Mouse (Mus musculus): ENCODE data around the gene Srd5a2. TPM values are rescaled to one million over a fixed set of nuclear protein-coding genes. Genes with fewer than 3 reads are reported as not detected.
"Not testable (repeated sequence)": the region's sequence is repeated elsewhere in the genome, so short reads cannot be mapped to it uniquely, and the experiment has no call there.

The Srd5a2 gene
- not detected for total RNA-seq (2021)
- long read RNA-seq, experiment 1, result 0 reads
- long read RNA-seq, experiment 2, partial matches to known transcripts, result 0 of 1 reads
- long read RNA-seq, experiment 2, other reads (novel, unspliced or antisense), result 0 of 1 reads

- DNase-seq (ENCODE audit: low spot score in 2 of 2), result no peak
Observed at GRCm38 (mm10) chr17:74047210-74048082, at the start of gene Srd5a2. Gene Srd5a2, minus strand, starts transcription at chr17:74047916.

DNA sequence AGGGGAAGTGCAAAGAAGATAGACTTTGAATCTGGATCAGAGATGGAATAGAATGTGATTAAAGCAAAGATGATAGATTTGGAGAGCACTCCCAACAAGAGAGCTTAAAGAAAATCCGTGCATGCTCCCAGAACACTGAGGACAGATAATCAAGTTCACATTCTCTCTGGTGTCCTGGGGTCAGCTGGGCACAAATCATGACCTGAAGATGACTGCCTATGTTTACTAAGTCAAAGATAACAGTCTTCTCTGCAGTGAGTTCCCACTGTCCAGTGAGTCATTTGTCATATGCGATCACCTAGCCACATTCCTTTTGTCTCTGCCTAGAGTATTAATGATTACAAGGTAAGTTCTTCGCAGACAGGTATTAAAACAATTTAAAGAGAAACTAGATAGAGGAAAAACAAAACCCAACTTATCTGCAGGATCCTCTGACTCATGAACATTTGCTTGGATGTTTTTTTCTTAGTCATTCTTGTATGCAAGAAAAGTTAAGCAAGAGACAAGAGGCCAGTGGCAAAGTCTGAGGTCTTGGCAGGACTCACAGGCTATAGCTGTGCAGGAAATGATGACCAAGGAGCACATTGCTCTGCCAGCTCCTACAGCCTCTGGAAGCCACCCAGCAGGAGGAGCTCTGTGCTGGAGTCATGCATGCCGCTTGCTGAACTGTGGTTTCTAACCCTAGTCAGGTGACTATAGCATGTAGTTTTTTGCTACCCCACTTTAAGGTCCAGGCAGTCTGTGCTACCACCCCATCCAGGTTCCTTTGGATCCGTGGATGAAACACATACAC is 41.4 kb upstream of the Srd5a2 start:
- DNase-seq (ENCODE audit: low spot score in 2 of 2), result no peak

GRCm38 (mm10) chr17:74088016-74088415 is 40.3 kb upstream of the Srd5a2 start:
- no peak for DNase-seq (ENCODE audit: low spot score in 2 of 2)

DNA sequence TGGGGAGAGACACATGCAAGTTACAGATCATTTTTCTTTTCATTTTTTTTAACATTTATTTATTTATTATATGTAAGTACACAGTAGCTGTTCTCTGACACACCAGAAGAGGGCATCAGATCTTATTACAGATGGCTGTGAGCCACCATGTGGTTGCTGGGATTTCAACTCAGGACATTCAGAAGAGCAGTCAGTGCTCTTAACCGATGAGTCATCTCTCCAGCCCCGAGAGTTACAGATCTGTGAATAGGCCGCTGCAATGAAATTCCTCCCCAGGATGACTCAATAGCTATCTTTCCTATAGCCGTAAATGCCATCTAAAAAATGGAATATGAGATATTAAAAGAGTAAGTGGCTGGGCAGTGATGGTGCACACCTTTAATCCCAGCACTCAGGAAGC is 35.7 kb upstream of the Srd5a2 start:
- DNase-seq (ENCODE audit: low spot score in 2 of 2), result no peak

DNA sequence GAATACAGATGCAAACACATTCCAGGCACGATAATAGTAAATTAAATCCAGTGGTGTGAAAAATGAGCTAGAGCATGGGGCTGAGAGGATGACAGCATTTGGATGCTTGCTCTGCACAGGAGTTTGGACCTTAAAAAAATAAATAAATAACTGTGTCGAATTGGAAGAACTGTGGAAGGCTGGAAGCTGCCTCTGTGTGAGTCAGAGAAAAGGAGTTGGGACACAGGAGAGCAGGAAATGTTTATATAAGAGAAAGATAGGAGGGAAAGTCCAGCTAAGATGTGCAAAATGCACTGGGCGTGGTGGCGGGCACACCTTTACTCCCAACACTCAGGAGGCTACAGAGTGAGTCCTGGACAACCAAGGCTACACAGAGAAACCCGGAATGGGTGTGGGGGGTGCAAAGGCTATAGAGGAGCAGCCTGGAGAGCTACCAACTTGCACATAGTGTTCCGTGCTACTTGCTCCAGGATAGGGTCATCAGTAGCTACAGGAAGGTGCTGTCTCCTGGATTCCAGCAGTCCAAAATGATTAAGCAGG is 32.4 kb upstream of the Srd5a2 start:
- DNase-seq (ENCODE audit: low spot score in 2 of 2), result no peak

GRCm38 (mm10) chr17:74078776-74079495 is 31.2 kb upstream of the Srd5a2 start:
- no peak for DNase-seq (ENCODE audit: low spot score in 2 of 2)

DNA sequence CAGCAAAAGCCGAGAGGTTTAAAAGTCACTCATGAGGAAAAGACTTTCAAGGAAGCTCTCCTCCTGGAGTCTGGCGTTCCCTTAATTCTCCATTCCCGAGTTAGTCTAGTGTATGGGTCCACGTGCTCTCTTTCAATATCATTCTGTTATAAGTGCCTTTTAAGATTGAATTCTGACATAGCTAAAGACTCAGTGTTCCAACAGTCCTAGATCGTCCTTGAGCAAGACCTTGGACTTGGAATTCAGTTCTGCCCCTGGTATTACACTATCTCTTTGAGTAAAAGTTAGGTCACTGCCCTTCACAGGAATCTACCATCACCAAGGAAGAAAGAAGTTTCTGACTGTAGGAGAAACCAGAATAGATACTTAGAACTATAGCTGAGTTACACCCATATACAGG is 25.4 kb upstream of the Srd5a2 start:
- not testable (repeated sequence) for DNase-seq (ENCODE audit: low spot score in 2 of 2)

GRCm38 (mm10) chr17:74062763-74063162 is 15.0 kb upstream of the Srd5a2 start:
- DNase-seq (ENCODE audit: low spot score in 2 of 2), result not testable (repeated sequence)

DNA sequence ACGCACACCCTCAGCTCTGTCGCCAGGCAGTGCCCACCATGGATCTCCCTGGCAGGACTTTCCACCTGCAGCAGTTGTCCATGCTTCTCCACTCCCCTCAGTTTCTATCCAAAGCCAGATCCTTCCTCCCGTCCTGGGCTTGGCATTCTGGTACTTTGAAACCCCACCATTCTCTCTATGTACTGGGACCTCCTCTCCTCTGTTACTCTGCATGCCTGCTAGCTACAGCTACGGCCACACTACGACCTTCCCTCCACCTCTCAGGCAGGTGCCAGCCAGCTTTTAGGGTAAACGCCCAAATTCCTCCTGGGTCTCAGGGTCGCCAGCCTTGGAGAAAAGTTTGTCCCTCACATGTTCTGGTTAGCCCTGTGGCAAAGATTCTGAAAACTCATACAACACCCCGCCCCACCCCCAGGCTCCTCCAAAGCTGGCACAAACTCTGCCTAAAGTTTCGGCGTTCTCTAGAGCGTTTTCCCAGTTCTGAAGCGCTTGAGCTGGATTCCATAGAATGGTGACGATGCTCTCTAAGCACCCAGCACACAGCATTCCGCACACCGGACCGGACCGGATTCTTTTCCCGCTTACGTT is 607 bp upstream of the Srd5a2 start:
- no peak for DNase-seq (ENCODE audit: low spot score in 2 of 2)

DNA sequence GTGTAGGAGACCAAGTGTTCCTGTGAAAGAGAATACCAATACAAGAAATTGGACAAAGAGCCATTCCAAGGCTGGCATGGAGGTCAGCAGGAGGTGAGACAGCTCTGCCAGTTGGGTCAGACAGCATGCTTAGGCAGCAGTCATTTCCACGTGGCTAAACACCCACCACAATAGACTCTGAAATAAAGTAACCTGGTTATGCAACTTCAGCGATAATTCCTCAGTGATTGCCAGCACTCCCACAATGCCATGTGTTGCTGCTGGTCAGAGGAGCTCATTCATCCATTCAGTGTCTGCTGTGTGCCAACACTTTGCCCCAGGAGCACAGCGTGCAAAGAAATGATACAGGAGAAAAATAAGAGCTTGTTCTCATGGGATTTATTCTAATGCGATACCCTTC is 4.0 kb downstream of the Srd5a2 start:
- DNase-seq (ENCODE audit: low spot score in 2 of 2), result no peak

GRCm38 (mm10) chr17:74020526-74021203 is 27.1 kb downstream of the Srd5a2 start:
- DNase-seq (ENCODE audit: low spot score in 2 of 2), result peak; percentile 57 to 78

DNA sequence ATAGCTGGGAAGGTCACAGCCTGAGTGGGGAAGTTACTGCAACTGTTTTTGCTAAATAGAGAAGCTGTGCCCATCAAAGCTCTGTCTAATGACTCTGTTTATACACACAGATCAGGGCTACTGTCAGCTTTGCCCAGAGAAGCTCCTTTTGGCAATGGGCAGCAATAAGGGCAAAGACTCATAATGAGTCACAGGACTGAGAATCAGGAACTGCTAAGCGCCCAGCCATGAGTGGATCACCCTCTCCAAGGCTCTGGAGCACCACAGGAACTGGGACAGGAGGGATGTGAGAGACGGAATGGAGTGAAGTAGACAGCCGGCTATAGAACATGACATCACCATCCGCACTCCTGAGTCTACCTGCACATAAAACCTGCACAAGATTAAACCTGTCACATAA is 29.4 kb downstream of the Srd5a2 start:
- no peak for DNase-seq (ENCODE audit: low spot score in 2 of 2)

- no peak for DNase-seq (ENCODE audit: low spot score in 2 of 2)
Observed at GRCm38 (mm10) chr17:74017649-74018048, 30.1 kb downstream of the Srd5a2 start.

DNA sequence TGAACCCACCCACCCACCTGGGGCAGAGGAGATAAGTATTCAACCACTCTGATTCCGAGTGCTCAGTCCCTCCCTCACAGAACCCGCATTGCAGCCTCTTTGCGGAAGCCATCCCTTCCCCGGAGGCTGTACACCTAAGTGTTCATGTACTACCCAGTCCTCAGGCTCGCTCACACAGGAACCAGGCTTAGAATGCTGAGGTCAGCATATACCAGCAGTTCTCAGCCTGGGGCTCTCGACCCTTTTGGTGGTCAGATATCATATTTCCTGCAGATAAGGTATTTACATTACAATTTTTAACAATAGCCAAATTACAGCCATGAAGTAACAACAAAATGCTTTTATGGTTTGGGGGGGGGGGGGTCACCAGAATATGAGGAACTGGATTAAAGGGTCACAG is 32.6 kb downstream of the Srd5a2 start:
- DNase-seq (ENCODE audit: low spot score in 2 of 2), result no peak

- no peak for DNase-seq (ENCODE audit: low spot score in 2 of 2)
Observed at GRCm38 (mm10) chr17:74008680-74009079, 39.0 kb downstream of the Srd5a2 start.

GRCm38 (mm10) chr17:74007001-74007400 is 40.7 kb downstream of the Srd5a2 start:
- no peak for DNase-seq (ENCODE audit: low spot score in 2 of 2)

DNA sequence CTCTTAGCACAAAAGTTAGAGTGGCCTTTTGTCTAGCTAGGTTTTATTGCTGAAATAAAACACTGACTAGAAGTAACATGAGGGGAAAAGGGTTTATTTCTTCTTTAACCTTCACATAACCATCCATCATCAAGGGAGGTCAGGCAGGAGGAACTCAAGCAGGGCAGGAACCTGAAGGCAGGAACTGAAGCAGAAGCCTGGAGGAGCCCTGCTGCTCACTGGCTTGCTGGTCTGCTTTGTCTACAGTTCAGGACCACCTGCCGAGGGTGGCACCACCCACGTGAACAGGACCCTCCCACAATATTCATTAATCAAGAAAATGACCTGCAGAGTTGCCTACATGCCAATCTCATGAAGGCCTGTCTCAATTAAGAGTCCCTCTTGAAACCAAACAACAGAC is 45.3 kb downstream of the Srd5a2 start:
- DNase-seq (ENCODE audit: low spot score in 2 of 2), result no peak

GRCm38 (mm10) chr17:73995907-73996645 is 51.6 kb downstream of the Srd5a2 start:
- no peak for DNase-seq (ENCODE audit: low spot score in 2 of 2)

DNA sequence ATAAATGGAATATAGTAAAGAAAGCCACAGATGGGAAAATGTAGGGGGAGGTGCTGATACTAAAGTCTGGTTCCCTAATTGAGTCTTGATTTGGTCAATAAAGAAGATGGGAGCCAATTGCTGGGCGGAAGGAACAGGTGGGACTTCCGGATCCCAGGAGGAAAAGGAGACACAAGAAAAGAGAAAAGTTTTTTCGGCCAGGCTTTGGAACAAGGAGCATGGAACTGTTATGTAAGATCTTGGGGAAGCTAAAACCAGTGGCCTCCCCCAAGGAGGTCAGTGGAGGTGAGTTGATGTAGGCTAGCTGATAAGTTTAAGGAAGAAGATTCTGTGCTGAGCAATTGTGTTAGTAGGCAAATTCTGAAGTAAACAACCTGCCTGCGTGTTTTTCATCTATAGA is 56.5 kb downstream of the Srd5a2 start:
- no peak for DNase-seq (ENCODE audit: low spot score in 2 of 2)

All from gastrocnemius, postnatal 4 days (tissue).